Mouse (Mus musculus) embryo, embryonic 9.5 days (tissue): ENCODE results near the gene Igfbp7.
A peak's percentile ranks its signal among the peaks of the same experiment; 100 is the strongest.
"Not testable (repeated sequence)": the region's sequence is repeated elsewhere in the genome, so short reads cannot be mapped to it uniquely, and the experiment has no call there.

Source experiments
- DNase-seq: peaks from one replicate; pipeline ENCODE4 v3.0.0-alpha.2; 2017; ENCODE audit errors: extremely low spot score

The Igfbp7 gene

DNA sequence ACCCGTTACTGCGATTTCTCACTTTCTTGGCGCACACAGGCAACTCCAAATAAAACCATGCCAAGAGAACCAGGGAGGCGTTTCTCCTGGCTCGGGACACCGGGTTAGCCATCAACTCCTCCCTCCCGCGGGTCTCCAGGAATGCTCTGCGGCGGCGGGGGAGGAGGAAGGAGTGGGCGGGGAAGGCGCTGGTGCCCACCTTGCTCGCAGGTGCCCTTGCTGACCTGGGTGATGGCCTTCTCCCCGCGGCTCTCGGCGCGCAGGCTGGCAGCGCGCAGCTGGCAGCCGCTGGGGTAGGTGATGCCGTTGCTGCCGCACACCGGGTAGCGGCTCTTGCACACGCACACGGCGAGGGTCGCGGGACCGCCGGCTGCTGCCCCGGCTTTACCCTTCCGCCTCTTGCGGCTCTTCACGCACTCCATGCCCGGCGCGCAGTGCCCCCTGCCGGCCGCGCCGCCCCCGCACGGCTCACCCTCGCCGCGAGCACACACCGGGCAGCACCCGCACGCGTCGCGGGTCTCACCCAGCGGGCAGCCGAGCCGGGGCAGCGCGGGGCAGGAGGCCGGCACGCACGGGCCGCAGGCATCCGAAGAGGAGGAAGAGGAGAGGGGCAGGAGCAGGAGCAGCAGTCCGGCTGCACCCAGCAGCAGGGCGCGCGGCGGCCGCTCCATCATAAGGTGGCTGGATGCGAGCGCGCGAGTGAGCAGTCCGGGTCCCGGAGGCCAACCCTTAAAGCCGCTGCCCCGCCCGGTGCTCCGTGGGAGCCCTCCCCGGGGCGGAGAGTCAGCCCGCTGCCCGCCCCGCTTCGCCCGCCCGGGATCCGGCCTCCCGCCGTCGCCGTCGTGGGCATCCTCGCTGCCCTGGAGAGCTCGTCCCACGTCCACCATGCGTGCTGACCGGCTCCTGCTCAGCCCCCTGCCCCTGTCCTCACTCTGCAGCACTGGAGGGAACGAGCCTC lies at the start of gene Igfbp7:
Gene Igfbp7, minus strand, starts transcription at position 701 of the 958 bp plus-strand sequence.
- peak; percentile 75 for DNase-seq

DNA sequence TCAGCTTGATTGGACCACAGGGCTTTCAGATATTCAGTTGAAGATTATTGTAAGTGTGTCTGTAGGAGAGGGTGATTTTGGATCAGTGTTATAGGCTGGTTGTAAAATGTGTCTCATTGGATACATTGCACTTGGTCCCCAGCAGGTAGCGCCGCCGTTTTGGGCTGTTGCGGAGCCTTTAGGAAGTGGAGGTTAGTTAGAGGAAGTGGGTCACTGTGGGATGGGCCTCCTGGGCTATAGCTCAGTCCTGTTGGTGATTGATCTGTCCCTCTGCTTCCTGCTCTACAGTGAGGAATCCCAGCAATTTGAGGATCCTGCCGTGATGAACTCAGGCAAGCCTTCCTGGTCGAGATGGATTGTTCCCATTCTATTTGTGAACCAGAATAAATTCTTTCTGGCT lies 44.3 kb upstream of the Igfbp7 start:
- DNase-seq, result no peak

DNA sequence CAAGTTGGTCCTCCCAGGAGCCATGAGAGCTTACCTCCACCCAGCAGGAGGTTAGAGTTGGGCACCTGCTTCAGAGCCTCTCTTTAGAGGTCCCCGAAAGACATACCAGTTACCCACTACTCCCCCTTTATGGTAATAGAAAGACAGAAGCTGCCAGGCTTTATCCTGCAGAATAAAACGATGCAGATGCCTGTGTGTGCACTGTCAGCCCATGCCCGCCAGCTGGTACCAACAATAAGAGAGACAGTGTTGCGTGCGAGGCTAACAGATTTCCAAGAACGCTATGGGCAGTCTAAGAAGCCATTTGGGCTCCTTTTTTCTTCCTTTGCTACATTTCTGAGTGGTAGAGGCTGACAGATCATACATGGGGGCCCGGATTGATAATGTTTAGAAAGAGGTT lies 41.7 kb upstream of the Igfbp7 start:
- no peak for DNase-seq

DNA sequence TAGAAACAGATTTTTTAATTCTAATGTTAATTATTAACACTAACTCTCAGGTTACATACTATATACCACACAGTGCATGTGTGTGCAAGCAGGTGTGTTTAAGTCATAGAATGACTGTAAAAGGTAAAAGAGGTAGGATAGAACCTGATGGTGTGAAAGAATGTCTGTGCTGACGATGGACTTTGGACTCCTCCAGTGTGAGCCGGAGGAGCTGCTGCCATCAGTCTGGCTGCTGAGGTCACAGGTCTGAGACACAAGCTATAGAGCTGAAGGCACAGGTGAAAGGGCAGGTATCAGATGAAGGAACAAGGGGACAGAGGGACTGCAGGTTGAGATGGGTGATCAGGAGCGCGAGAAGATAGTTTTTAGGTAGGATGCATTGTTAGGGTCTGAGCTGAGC lies 37.6 kb upstream of the Igfbp7 start:
- no peak for DNase-seq

DNA sequence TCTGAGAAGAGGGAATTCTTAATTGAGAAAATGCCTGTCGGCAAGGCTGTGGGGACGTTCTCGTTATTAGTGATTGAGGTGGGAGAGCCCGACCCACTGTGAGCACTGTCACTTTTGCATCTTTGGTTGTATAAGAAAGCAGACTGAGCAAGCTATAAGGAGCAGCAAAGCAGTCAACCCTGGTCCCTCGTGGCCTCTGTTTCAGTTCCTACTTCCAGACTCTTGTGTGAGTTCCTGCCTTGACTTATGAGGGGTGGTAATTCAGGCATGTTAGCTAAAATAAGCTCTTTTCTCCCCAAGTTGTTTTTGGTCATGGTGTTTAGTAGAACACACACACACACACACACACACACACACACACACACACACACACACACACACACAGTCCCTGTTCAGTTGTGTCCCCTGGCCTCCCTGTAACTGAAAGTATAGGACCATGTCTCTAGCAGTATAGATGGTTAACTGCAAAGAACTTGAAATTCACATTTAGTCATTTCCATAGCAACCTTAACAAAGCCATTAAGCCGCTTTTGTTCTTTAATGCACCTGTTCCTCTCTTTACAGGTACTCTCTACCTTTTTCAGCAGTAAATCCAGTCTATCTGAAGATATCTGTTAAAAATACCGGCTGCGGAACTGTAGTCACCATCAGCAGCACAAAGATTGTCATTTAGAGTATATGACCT lies 36.2 kb upstream of the Igfbp7 start:
- DNase-seq, result no peak

DNA sequence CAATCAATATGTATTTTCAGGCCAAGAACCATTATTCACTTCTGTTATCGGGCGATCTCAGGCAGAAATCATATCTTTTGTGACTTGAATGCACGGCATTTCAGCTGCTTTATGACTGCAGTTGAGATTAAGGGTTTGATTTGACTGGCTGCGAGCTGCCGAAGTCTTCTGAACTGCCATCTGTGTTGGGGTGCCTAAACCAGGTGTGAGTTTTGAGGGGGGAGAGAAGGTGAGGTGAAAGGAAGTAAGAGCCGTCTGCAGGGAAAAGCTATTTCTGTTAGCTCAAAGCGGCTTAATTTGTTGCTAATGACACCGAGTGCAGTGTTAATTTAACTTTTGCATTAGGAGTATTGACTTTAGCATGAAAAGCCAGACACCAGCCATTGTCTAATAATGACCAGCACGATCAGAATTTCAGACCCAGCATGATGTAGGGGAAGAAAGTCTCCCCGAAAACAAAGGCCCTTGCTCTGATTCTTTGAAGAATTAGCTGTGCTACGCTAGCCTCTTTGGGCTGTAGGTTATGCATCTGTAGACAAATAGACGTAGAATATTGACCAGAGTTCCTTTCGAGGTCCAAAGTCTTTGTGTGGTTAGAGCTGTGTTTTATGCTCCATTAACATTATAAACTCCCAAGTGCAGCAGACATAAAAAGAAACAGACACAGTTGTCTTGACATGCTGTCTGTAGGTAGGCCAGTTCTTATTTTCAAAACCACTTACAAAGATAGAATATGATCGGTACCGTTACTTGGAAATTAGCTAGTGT lies 35.2 kb upstream of the Igfbp7 start:
- DNase-seq, result no peak

DNA sequence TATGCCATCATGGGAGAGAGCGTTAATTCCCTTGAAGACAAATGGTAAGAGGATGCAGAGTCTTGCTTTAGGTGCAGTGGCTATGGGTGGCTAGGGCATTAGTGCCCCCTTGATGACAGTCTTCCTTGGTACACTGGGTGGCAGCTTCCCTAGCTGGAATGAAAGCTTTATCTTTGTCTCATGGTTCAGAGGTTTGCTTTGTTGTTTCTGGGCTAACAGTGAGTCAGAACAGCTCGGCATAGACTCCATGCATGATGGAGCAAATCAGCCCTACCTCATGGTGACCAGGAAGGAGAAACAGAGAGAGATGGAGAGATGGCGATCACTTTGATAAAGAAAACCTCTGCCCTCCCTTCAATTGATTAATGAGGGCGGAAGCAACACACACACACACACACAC lies 28.5 kb upstream of the Igfbp7 start:
- no peak for DNase-seq

DNA sequence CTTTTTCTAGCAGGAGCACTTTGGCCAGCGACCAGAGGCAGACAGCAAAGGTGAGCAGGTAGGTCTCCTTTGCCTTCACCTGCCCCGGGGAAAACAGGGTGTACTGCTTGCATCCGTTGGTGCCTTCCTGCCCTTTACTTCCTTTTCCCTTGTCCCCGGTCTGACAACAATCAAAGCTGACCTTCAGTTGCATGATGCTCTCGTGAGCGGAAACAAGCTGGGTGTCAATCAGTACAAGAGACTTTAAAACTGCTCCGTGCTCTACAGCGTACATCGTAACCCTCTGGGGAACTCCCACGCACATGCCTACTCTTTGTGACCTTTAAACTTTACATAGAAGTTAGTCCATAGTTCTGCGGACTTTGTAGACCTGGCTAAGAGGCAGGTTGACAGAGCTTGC lies 26.2 kb upstream of the Igfbp7 start:
- no peak for DNase-seq

DNA sequence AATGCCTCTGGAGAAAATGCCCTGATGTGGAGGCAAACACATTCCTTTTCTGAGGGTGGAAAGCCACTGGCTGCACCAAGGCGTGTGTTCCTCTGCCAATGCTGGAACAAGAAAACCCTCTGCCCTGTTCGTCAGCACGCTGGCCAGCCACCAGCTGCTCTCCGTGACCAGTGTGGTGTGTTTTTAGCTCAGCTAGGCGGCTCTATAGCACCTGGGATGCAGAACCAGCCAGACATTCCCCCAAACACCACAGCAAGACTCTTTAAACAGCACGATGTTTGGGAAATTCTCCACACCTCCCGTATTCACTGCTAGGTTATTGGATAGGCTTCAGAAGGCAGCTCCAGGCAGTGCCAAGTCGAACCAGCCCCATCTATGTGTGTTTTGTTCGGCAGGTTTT lies 25.7 kb upstream of the Igfbp7 start:
- no peak for DNase-seq

DNA sequence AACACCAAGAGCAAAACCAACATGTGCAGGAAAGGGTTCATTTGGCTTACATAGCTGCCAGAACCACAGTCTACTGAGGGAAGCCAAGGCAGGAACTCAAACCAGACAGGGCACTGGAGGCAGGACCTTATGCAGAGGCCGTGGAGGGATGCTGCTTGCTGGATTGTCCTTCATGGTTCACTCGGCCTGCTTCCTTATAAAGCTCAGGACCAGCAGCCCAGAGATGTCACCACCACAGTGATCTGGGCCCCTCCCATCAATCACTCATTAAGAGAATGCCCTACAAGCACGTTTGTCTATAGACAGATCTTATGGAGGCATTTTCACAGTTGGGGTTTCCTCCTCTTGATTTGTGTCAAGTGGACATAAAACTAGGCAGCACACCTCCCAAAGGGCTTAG lies 25.3 kb upstream of the Igfbp7 start:
- DNase-seq, result no peak

DNA sequence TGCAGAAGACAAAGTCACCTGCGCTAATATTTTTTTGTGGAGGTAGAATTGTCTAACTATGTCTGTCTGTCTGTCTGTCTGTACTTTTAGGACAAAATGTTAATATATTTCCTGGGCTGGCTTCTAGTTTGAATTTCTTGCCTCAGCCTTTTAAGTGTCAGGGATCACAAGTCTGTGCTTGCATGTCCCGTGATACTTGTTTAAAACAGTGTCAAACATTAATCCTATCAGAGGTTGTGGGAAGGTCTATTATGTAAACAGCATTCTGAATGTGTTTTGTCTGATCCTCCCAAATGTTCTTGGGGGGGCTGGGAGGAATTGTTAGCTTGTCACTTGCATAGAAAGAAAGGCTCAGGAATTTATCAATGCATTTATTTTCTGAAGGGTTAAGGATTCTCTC lies 24.6 kb upstream of the Igfbp7 start:
- DNase-seq, result no peak

DNA sequence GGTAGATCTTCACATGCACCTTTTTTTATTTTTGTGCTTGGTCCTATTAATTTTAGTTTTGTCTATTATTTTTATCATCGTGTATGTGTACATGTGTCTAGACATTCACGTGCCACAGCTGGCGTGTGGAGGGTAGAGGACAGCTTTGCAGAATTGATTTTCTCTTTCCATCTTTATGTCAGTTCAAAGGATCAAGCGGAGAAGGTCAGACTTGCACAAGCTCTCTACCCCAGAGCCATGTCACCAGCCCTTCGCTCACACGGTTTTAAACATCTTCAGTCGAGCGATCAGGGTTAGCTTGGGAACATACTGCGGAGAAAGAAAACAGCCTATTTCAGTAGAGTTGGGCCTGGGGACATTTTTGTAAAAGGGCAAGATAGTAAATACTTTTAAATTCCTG lies 23.2 kb upstream of the Igfbp7 start:
- DNase-seq, result no peak

DNA sequence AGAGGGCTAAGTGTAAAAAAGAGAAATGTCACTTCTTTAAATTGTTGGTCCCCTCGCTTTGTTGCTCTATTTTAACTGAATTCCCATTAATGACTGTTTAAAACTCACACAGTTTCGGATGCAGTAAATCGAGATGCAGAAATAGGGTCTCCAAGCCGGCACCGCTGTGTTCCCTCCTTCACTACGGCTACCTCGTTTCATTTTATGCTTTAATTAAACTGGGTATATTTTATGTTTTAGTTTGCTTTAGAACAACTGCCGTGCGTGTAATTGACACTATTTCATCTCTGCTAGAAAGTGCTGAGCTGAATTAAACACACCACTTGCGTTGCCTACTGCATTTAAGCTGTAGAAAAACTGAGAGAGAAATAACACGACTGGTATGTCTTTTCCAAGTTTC lies 22.6 kb upstream of the Igfbp7 start:
- no peak for DNase-seq

DNA sequence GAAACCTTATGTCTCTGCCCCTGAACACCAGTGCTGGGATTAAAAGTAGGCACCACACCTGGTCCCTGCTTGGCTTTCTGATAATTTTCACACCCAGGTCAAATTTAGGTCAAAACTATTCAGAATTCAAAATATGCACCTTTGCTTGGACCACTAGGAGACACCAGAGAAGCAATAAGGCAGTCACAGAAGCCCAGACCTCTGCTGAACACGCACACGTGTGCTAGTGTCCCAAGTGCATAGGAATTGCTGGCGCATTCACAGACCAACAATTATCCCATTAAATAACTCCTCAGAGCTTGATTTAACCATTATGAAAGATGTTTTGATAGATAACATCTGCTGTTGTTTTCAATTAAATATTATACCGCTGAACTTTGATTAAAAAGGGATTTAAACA lies 22.2 kb upstream of the Igfbp7 start:
- no peak for DNase-seq

DNA sequence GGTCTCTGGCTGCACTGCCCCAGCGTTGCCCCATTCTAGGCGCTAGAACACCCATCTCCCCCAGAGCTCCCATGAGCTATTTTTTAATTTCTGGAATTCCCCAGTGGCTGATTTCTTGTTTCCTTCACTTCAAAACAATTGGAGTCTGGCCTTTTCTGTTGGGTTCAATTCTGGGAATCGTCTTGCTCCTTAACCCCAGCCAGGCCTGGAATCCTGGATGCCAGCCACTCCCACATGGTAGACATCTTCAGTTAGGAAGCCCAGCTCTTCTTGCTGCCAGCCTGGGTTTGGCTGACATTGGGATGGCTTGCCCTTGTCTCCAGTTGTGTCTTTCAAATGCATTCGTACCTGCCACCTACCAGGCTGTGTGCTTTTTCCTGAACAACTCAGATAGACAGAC lies 20.7 kb upstream of the Igfbp7 start:
- no peak for DNase-seq

DNA sequence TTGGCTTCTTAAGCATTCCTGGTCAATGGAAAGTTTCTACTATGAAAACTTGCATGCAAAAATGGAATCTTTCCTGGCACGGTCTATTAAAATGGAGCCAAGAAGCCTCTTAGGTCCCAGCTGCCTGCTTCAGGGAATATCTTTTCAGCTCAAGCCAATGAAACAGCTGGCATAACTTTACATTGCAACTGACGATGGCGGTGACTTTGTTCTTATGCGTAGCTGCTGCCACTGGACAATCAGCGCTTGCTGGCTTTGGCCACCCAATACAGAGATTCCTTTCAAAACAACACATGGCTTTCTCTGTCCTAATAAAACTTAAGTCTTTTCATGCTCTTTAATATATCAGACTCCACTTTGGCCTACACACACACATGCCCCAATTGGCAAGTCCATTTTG lies 20.1 kb upstream of the Igfbp7 start:
- no peak for DNase-seq

DNA sequence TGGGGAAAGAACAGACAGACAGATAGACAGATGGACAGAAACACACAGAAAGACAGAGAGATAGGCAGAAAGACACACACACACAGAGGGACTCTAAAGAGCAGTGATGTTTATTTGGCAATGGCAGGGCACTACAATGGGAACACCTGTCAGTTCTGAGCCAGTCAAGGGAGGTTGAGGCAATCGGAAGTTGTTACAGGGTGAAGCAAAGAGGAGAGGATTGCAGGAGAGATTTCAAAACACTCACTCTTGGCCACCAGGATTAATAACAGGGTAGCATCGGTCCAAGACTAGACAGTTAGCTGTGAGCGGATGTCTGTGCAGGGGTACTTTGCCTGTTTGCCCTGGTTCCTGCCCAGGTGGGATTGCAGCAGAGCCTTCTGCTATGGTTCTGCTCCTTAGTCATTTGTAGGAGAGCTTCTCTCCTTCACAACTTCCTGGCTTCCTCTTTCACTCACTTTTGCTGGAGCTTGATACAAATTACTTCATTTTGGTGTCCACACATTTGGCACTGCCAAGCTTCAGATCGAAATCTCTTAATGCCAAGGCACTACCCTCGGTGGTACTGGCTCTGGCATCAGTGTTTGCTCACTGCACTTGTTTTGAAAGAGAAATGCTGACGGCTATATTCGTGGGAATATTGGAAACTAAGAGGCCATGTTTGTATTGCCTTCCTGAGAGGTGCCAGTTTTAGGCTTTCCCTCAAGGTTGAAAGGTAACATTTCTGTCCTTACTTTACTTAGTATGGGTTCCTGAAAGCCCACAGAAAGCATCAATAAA lies 18.1 kb upstream of the Igfbp7 start:
- DNase-seq, result no peak

DNA sequence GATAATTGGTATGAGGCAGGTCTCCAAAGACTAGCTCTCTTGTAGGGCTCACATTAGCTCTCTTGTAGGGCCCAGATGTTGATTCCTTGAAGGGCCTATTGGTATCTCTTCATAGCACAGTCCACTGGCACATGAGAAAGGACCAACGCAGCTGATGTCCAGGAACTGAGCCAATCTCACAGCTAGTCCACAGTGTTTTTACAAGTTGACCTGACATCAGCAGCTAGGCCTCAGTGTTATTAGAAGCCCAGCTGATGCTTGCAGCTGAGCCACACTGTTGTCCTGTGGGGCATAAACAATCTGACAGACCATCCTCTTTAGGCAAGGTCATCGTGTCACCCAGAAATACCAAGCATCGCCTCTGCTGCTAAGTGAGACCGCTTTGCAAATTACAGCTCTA lies 11.7 kb upstream of the Igfbp7 start:
- DNase-seq, result not testable (repeated sequence)

DNA sequence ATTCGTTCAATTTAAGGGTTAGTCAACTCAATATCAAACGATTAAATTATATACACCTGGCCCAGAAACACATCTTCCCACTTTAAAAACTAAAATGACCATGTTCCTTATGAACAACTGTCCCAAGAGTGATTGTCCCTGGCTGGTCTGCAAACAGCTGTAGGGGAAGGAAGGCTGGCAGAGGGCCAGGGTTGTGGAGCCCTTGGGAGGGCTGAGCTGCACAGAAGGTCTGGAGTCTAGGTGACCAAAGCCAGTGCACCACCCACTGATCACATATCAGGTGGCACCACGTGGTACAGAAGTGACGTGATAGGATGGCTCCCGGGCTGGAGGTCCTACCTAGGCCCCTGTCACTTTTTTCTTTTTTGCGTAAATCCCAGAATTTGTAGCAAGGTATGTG lies 8.2 kb upstream of the Igfbp7 start:
- DNase-seq, result no peak

DNA sequence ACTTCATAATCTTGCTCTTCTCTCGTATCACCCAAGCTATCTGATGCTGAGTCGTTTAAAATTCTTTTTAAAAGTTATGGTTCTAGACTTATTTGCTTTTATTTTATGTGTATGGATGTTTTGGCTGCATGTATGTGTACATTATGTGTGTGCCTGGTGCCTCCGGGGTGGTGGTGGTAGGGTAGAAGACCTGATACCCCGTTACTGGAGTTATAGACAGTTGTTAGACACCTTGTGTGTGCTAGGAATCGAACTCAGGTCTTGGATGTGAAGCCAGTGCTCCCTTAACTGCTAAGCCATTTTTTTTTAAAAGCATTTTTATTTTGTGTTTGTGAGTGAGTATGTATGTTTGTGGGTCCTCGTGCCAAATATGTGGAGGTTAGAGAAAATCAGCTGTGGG lies 689 bp upstream of the Igfbp7 start:
- DNase-seq, result no peak

DNA sequence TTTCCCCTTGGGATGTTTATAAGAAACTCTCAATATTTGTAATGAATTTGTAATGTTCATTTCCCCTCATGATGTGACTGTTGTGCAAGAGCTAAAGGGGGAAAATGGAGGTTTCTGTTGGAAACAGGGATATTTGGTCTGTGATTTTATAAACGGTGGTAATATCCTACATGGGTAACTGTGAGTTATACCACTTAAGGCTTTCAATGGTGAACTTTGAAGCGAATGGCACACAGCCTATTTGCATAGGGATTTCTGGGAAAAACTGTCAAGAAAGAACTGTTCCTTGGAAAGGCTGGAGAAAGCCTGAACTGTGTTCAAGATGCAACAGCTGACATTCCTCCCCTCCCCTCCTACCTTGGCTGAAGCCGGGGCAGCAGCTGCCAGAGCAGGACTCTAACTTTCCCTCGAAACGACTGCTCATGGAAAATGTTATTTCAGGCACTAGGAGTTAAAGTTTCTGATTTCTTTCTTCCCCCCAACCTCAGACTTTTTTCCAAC lies 1.4 kb downstream of the Igfbp7 start:
- DNase-seq, result peak; percentile 10
